Mouse (Mus musculus) heart, adult 9 months (tissue): Measurements from ENCODE around the gene Smpd3.

Experiments
- DNase-seq, 2 experiments: peaks; one replicate each; pipeline ENCODE4 v3.0.0; 2022; ENCODE audit warnings: low spot score in 2 of 2

Gene Smpd3

GRCm38 (mm10) chr8:106292484-106293396 lies 45.0 kb downstream of the Smpd3 start:
- DNase-seq = no peak

GRCm38 (mm10) chr8:106289464-106289863 lies 48.3 kb downstream of the Smpd3 start:
- DNase-seq = no peak

- DNase-seq = no peak
Observed at GRCm38 (mm10) chr8:106288732-106289131, 49.1 kb downstream of the Smpd3 start.

- no peak for DNase-seq
Observed at GRCm38 (mm10) chr8:106287445-106287844, 50.3 kb downstream of the Smpd3 start.

GRCm38 (mm10) chr8:106280844-106281243 lies 56.9 kb downstream of the Smpd3 start:
- no peak for DNase-seq

- no peak for DNase-seq
Observed at GRCm38 (mm10) chr8:106280154-106280553, 57.6 kb downstream of the Smpd3 start.

- no peak for DNase-seq
Observed at GRCm38 (mm10) chr8:106278367-106279042, 59.3 kb downstream of the Smpd3 start.

- no peak for DNase-seq
Observed at GRCm38 (mm10) chr8:106276709-106277317, 61.0 kb downstream of the Smpd3 start.

GRCm38 (mm10) chr8:106273468-106273867 lies 64.3 kb downstream of the Smpd3 start:
- DNase-seq = no peak

- no peak for DNase-seq
Observed at GRCm38 (mm10) chr8:106271378-106271777, 66.4 kb downstream of the Smpd3 start.

GRCm38 (mm10) chr8:106270804-106271203 lies 67.0 kb downstream of the Smpd3 start:
- DNase-seq = no peak

GRCm38 (mm10) chr8:106268710-106269346 lies 69.0 kb downstream of the Smpd3 start:
- DNase-seq = no peak

- no peak for DNase-seq
Observed at GRCm38 (mm10) chr8:106265398-106265797, 72.4 kb downstream of the Smpd3 start.

GRCm38 (mm10) chr8:106263928-106264327 lies 73.9 kb downstream of the Smpd3 start:
- no peak for DNase-seq

GRCm38 (mm10) chr8:106262343-106262742 lies 75.4 kb downstream of the Smpd3 start:
- peak in 1 of 2 experiments; percentile 5 for DNase-seq

- no peak for DNase-seq
Observed at GRCm38 (mm10) chr8:106260894-106261293, 76.9 kb downstream of the Smpd3 start.

- no peak for DNase-seq
Observed at GRCm38 (mm10) chr8:106259579-106260255, 78.1 kb downstream of the Smpd3 start.

- no peak for DNase-seq
Observed at GRCm38 (mm10) chr8:106258169-106258568, 79.6 kb downstream of the Smpd3 start.

- no peak for DNase-seq
Observed at GRCm38 (mm10) chr8:106250186-106250585, 87.6 kb downstream of the Smpd3 start.

GRCm38 (mm10) chr8:106237106-106237505 lies 100.7 kb downstream of the Smpd3 start:
- no peak for DNase-seq

GRCm38 (mm10) chr8:106234567-106235261 lies 103.1 kb downstream of the Smpd3 start:
- no peak for DNase-seq
